Mouse (Mus musculus) olfactory bulb, adult 2 months (tissue): ENCODE data around the gene Serac1.

Experiments
- CTCF ChIP-seq: fragments of 200-500 bp; IDR thresholded peaks from 2 replicates; pipeline ENCODE4 v1.5.1; 2012; ENCODE audit warnings: low read depth, mild to moderate bottlenecking, low read length, moderate library complexity; ENCODE audit not compliant: insufficient read depth
- POLR2A ChIP-seq: fragments of 200-500 bp; IDR thresholded peaks from 2 replicates; pipeline ENCODE4 v1.6.1; 2012; ENCODE audit warnings: mild to moderate bottlenecking, low read depth, low read length, moderate library complexity; ENCODE audit not compliant: insufficient read depth

GRCm38 (mm10) chr17:6067613-6068012, 11.9 kb downstream of the Serac1 start:
- TF ChIP-seq CTCF, result no peak
- no peak for TF ChIP-seq POLR2A
